Mouse (Mus musculus) brain, embryonic 14.5 days (tissue): ENCODE measurements at regions not wholly inside any gene's neighbourhood (a gene's known extent, or its start where the extent isn't known, plus 50 kb on each side); places are given as distances from the start of the nearest gene placed in this dataset.
"Not testable (repeated sequence)": the region's sequence is repeated elsewhere in the genome, so short reads cannot be mapped to it uniquely, and the experiment has no call there.

ENCODE experiments used
- DNase-seq: peaks from one replicate; pipeline ENCODE4 v3.0.0-alpha.2; 2011; ENCODE audit warnings: low read depth
- CTCF ChIP-seq: fragments of 200-500 bp; IDR thresholded peaks from 2 replicates; pipeline ENCODE4 v1.5.1; 2012; ENCODE audit warnings: inconsistent platforms, mild to moderate bottlenecking, moderate library complexity, borderline replicate concordance; ENCODE audit not compliant: insufficient read depth, insufficient read length; ENCODE audit errors: extremely low read depth
- POLR2A ChIP-seq: fragments of 200-500 bp; IDR thresholded peaks from 2 replicates; pipeline ENCODE4 v1.6.1; 2012; ENCODE audit warnings: mild to moderate bottlenecking, inconsistent platforms, borderline replicate concordance; ENCODE audit not compliant: poor library complexity, insufficient read depth, insufficient read length, severe bottlenecking; ENCODE audit errors: extremely low read depth

- no peak for DNase-seq
- TF ChIP-seq CTCF (no peak), POLR2A (no peak)
Measured at GRCm38 (mm10) chr11:20390622-20391021, 58.1 kb upstream of the Slc1a4 start.

GRCm38 (mm10) chr11:20393302-20393701, 60.8 kb upstream of the Slc1a4 start:
- not testable (repeated sequence) for DNase-seq

GRCm38 (mm10) chr11:20393807-20394206, 61.3 kb upstream of the Slc1a4 start:
- not testable (repeated sequence) for DNase-seq

GRCm38 (mm10) chr11:20395848-20396203, 63.3 kb upstream of the Slc1a4 start:
- DNase-seq, result no peak
- TF ChIP-seq POLR2A (no peak), CTCF (no peak)

GRCm38 (mm10) chr11:20396204-20396848, 63.8 kb upstream of the Slc1a4 start:
- DNase-seq, result peak; percentile 73
- no peak for TF ChIP-seq POLR2A
- TF ChIP-seq CTCF, result no peak

- no peak for TF ChIP-seq CTCF
- TF ChIP-seq POLR2A, result no peak
- DNase-seq, result peak; percentile 63
Measured at GRCm38 (mm10) chr11:20396884-20397283, 64.4 kb upstream of the Slc1a4 start.

GRCm38 (mm10) chr11:20400302-20401234, 68.1 kb upstream of the Slc1a4 start:
- peak; percentile 94 for DNase-seq
- TF ChIP-seq CTCF (peak; percentile 91), POLR2A (no peak)

GRCm38 (mm10) chr11:20403456-20403855, 70.9 kb upstream of the Slc1a4 start:
- DNase-seq, result no peak
- TF ChIP-seq POLR2A (no peak), CTCF (no peak)

GRCm38 (mm10) chr11:20404476-20404875, 72.0 kb upstream of the Slc1a4 start:
- TF ChIP-seq POLR2A, result no peak
- no peak for DNase-seq

- DNase-seq, result no peak
Measured at GRCm38 (mm10) chr11:20418141-20418540, 85.6 kb upstream of the Slc1a4 start.

GRCm38 (mm10) chr11:20420876-20421275, 88.4 kb upstream of the Slc1a4 start:
- no peak for TF ChIP-seq CTCF
- TF ChIP-seq POLR2A, result no peak
- DNase-seq, result no peak

More at GRCm38 (mm10) chr11:20418141-20418540, 85.6 kb upstream of the Slc1a4 start:
- TF ChIP-seq POLR2A (no peak), CTCF (no peak)

GRCm38 (mm10) chr11:20436057-20436456, 103.5 kb upstream of the Slc1a4 start:
- no peak for DNase-seq
- TF ChIP-seq CTCF (no peak), POLR2A (no peak)
